Mouse (Mus musculus): ENCODE data around the gene Rnf217.
A peak's percentile ranks its signal among the peaks of the same experiment; 100 is the strongest.

Gene Rnf217

GRCm38 (mm10) chr10:31495826-31496225 lies 113.2 kb downstream of the Rnf217 start:
- no peak for DNase-seq (ENCODE audit: low spot score in 2 of 2)

- DNase-seq (ENCODE audit: low spot score in 2 of 2) = no peak
Observed at GRCm38 (mm10) chr10:31494296-31494695, 114.7 kb downstream of the Rnf217 start.

GRCm38 (mm10) chr10:31467043-31467898 lies 141.7 kb downstream of the Rnf217 start:
- DNase-seq (ENCODE audit: low spot score in 2 of 2) = no peak

GRCm38 (mm10) chr10:31465840-31466541 lies 143.0 kb downstream of the Rnf217 start:
- no peak for DNase-seq (ENCODE audit: low spot score in 2 of 2)

GRCm38 (mm10) chr10:31465424-31465823 lies 143.6 kb downstream of the Rnf217 start:
- DNase-seq (ENCODE audit: low spot score in 2 of 2) = no peak

- DNase-seq (ENCODE audit: low spot score in 2 of 2) = no peak
Observed at GRCm38 (mm10) chr10:31463044-31463443, 145.9 kb downstream of the Rnf217 start.

GRCm38 (mm10) chr10:31456806-31457205 lies 152.2 kb downstream of the Rnf217 start:
- no peak for DNase-seq (ENCODE audit: low spot score in 2 of 2)

- DNase-seq (ENCODE audit: low spot score in 2 of 2) = no peak
Observed at GRCm38 (mm10) chr10:31447083-31447482, 161.9 kb downstream of the Rnf217 start.

GRCm38 (mm10) chr10:31445291-31446124 lies 163.5 kb downstream of the Rnf217 start, which contains the start of gene Tpd52l1:
Gene Tpd52l1, minus strand, starts transcription at chr10:31445958.
- peak; percentile 74 to 81 for DNase-seq (ENCODE audit: low spot score in 2 of 2)

GRCm38 (mm10) chr10:31444206-31444605 lies 164.8 kb downstream of the Rnf217 start:
- no peak for DNase-seq (ENCODE audit: low spot score in 2 of 2)

All from frontal cortex, postnatal 10 days (tissue).